Mouse (Mus musculus) kidney, adult 2 months (tissue): Measurements from ENCODE around the gene Ctnnbip1.

Experiments used
- CTCF ChIP-seq: fragments of 200-500 bp; conservative IDR thresholded peaks from 2 replicates; pipeline ENCODE4 v1.5.1; 2011; ENCODE audit warnings: low read depth, mild to moderate bottlenecking, control low read depth, low read length, moderate library complexity, mixed read lengths; ENCODE audit not compliant: insufficient read depth, insufficient read length
- POLR2A ChIP-seq: fragments of 200-500 bp; IDR thresholded peaks from one replicate; pipeline ENCODE4 v1.6.1; 2011; ENCODE audit warnings: low read depth, low read length, control low read depth

GRCm38 (mm10) chr4:149523961-149524360, 5.9 kb downstream of the Ctnnbip1 start:
- no peak for TF ChIP-seq CTCF
- TF ChIP-seq POLR2A = no peak
